Mouse (Mus musculus): ENCODE measurements at regions not wholly inside any gene's neighbourhood (a gene's known extent, or its start where the extent isn't known, plus 50 kb on each side); places are given as distances from the start of the nearest gene placed in this dataset.

DNA sequence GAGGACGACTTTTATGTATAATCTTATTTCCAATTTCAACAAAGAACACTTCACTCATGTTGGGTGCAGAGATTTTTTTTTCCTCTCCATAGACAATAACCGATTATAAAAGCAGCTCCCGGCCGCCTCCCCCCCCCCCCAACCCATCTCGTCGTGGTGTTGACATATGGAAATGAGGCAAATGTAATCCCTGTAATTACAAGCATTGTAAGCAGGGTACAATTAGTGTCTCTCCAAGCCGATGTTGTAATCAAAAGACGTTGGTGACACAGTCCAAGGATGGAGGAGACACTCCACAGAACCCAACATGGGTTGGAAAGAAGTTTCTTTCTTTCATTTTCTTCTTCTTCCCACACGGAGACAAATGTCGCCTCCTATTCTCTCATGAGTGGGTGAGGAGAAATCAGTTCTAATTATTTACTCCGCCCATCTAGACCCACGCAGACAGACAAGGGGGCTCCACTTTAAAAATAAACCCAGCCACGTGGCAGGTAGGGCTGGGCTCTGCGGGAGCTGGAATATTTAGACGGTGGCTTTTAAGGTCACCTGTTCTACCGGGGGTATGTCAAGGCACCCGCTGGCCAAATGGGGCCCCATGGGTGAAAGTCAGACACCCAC, 110.0 kb downstream of the Gm26897 start:
- H3K4me1 ChIP-seq = peaks cover 9% of the 10 kb centered on the region; the same call in 1 of the 2 replicates
- 53% methylated on average over 17 of the region's 17 CpGs for WGBS
- DNase-seq (ENCODE audit: low spot score) = no peak
- no peak overlapping the region for H3K27ac ChIP-seq
- H3K27me3 ChIP-seq (ENCODE audit: low read depth, poor library complexity, severe bottlenecking) = peaks cover 73% of the 10 kb centered on the region
- H3K4me3 ChIP-seq = no peak overlapping the region
- H3K9me3 ChIP-seq (replicated peaks) = no peaks in the 10 kb centered on the region
- no peaks in the 10 kb centered on the region for H3K36me3 ChIP-seq

DNA sequence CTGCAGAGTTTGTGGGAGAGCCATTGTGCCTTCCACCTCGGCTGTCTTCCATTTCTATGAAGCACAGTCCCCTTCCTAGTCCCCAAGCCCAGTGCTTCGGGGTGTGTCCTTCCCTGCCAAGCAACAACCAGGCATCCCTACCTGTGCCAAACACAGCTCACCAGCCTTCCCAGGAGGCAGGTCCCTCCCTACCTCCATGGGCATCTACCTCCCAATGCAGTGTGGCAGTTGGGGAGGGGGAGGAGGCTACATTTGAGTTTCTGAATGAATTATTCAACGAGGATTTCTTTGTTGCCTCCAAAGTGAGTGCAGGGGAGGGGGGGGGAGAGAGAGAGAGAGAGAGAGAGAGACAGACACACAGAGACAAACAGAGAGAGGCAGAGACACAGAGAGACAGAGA, 110.8 kb downstream of the Gm26897 start:
- H3K4me3 ChIP-seq = no peak overlapping the region
- no peaks in the 10 kb centered on the region for H3K9me3 ChIP-seq (replicated peaks)
- H3K4me1 ChIP-seq = peaks cover 9% of the 10 kb centered on the region; the same call in 1 of the 2 replicates
- no peak overlapping the region for H3K27ac ChIP-seq
- peaks cover 66% of the 10 kb centered on the region for H3K27me3 ChIP-seq (ENCODE audit: low read depth, poor library complexity, severe bottlenecking)
- WGBS = 54% methylated on average over 3 of the region's 3 CpGs
- no peak for DNase-seq (ENCODE audit: low spot score)
- H3K36me3 ChIP-seq = no peaks in the 10 kb centered on the region

DNA sequence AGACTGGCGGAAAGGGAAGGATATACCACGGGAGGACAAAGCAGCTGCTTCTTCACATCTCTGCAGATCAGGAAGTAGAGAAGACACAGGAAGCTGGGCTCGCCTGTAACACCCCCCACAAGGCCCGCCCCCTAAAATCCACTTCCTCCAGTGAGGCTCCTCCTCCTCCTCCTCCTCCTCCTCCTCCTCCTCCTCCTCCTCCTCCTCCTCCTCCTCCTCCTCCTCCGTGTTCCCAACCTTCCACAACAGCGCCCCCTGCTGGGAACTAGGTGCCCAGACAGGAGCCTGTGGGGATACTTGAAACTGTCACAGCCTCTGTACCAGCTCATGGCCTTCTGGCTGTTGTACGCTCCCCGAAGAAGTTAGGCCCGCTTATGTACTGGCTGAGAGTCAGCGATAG, 115.2 kb downstream of the Gm26897 start:
- Histone ChIP-seq H3K27me3 (ENCODE audit: low read depth, poor library complexity, severe bottlenecking) (peaks cover 54% of the 10 kb centered on the region), H3K4me1 (peaks cover 11% of the 10 kb centered on the region; the same call in 1 of the 2 replicates), H3K36me3 (no peaks in the 10 kb centered on the region), H3K9me3 (replicated peaks) (no peaks in the 10 kb centered on the region), H3K4me3 (no peak overlapping the region), H3K27ac (no peak overlapping the region)
- 85% methylated on average over 9 of the region's 10 CpGs for WGBS
- no peak for DNase-seq (ENCODE audit: low spot score)

DNA sequence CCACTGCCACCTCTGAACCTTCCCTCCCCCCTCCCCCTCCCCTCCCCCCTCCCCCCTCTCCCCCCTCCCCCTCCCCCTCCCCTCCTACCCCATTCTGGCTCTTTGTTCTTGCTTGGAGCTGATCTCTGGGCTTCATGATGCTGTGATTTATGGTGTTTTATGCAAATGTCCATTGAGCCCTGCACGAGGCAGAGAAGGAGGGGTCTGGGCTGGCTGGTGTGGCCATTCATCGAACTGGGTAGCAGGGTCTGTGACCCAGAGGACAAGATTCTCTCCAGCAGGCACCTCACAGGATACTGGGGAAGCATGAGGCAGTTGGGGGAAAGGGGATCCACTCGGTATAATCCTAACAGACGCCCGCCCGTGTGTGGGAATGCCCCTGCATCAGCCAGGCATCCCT, 119.0 kb downstream of the Gm26897 start:
- no peak overlapping the region for H3K4me3 ChIP-seq
- no peaks in the 10 kb centered on the region for H3K36me3 ChIP-seq
- no peaks in the 10 kb centered on the region for H3K9me3 ChIP-seq (replicated peaks)
- WGBS = 52% methylated on average over 6 of the region's 6 CpGs
- no peak overlapping the region for H3K27ac ChIP-seq
- H3K4me1 ChIP-seq = peaks cover 21% of the 10 kb centered on the region
- DNase-seq (ENCODE audit: low spot score) = no peak
- peaks cover 31% of the 10 kb centered on the region for H3K27me3 ChIP-seq (ENCODE audit: low read depth, poor library complexity, severe bottlenecking)

DNA sequence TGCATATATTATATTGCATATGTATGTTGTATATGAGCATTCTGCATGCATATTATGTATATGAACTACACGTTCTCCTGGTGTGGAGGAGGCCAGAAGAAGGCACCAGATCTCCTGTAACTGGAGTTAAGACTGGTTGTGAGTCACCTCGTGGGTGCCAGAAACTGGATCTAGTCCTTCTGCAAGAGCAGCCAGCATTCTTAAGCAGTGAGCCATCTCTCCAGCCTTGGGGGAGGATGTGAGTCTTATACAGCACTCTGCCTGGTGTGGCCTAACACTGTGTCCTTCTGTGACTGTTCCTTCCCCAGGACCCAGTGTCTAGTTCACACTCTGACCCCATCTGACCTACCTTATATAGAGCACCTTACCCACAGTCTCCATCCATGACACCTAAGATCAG, 121.6 kb downstream of the Gm26897 start:
- Histone ChIP-seq H3K36me3 (no peaks in the 10 kb centered on the region), H3K4me3 (no peak overlapping the region), H3K27ac (no peak overlapping the region), H3K9me3 (replicated peaks) (no peaks in the 10 kb centered on the region), H3K4me1 (peaks cover 26% of the 10 kb centered on the region), H3K27me3 (ENCODE audit: low read depth, poor library complexity, severe bottlenecking) (peaks cover 37% of the 10 kb centered on the region)
- DNase-seq (ENCODE audit: low spot score) = no peak
- 77% methylated on average over 2 of the region's 2 CpGs for WGBS

DNA sequence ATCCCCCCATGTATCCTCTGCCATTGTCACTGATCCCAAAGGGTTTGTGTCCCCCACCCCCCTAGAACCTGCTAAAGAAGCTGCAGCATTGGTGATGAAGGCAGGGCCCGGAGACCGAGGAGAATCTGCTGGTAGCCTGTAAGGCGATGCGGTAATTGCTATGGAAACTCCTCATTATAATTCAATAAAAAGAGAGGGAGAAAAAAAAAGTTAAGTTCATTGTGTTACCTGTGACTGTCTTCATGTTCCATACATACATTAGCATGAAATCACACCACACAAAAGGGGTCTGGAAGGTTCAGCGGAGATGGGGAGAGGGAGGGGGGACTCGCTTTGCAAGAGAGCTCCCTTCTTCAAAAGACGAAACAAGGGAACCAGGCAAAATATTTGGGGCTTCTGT, 123.5 kb downstream of the Gm26897 start:
- DNase-seq (ENCODE audit: low spot score) = no peak
- no peak overlapping the region for H3K4me3 ChIP-seq
- peaks cover 32% of the 10 kb centered on the region for H3K27me3 ChIP-seq (ENCODE audit: low read depth, poor library complexity, severe bottlenecking)
- no peak overlapping the region for H3K27ac ChIP-seq
- H3K9me3 ChIP-seq (replicated peaks) = no peaks in the 10 kb centered on the region
- WGBS = 85% methylated on average over 7 of the region's 7 CpGs
- peaks cover 26% of the 10 kb centered on the region for H3K4me1 ChIP-seq
- H3K36me3 ChIP-seq = no peaks in the 10 kb centered on the region

DNA sequence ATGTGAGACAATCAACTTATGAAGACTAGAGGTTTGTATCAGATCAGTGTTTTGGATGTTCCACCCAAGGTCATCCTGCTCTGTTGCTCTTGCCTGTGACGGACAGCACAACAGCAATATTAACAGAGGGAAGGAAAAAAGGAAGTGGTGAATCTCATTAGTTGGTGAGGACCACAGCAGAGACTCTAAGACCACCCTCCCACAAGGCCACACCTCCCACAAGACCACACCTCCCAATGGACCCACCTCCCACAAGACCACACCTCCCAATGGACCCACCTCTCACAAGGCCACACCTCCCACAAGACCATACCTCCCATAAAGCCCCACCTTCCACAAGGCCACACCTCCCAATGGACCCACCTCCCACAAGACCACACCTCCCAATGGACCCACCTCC, 126.7 kb downstream of the Gm26897 start:
- WGBS = 100% methylated on average over 1 of the region's 1 CpGs
- H3K4me3 ChIP-seq = no peak overlapping the region
- H3K27ac ChIP-seq = no peak overlapping the region
- no peaks in the 10 kb centered on the region for H3K9me3 ChIP-seq (replicated peaks)
- H3K36me3 ChIP-seq = no peaks in the 10 kb centered on the region
- DNase-seq (ENCODE audit: low spot score) = no peak
- peaks cover 16% of the 10 kb centered on the region for H3K4me1 ChIP-seq
- H3K27me3 ChIP-seq (ENCODE audit: low read depth, poor library complexity, severe bottlenecking) = peaks cover 25% of the 10 kb centered on the region

DNA sequence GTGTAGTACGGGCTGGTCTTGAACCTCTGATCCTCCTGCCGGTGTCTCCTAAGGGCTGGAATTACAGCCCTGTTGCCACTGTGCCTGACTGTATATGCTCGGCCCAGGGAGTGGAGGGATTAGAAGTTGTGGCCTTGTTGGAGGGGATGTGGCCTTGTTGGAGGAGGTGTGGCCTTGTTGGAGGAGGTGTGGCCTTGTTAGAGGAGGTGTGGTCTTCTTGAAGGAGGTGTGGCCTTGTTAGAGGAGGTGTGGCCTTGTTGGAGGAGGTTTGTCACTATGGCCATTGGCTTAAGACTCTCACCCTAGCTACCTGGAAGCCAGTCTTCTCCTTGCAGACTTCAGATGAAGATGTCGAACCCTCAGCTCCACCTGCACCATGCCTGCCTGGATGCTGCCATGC, 128.6 kb downstream of the Gm26897 start:
- Histone ChIP-seq H3K4me3 (no peak overlapping the region), H3K4me1 (peaks cover 9% of the 10 kb centered on the region; the same call in 1 of the 2 replicates), H3K27ac (no peak overlapping the region), H3K9me3 (replicated peaks) (no peaks in the 10 kb centered on the region), H3K36me3 (no peaks in the 10 kb centered on the region), H3K27me3 (ENCODE audit: low read depth, poor library complexity, severe bottlenecking) (peaks cover 38% of the 10 kb centered on the region)
- DNase-seq (ENCODE audit: low spot score) = no peak
- 92% methylated on average over 4 of the region's 4 CpGs for WGBS

DNA sequence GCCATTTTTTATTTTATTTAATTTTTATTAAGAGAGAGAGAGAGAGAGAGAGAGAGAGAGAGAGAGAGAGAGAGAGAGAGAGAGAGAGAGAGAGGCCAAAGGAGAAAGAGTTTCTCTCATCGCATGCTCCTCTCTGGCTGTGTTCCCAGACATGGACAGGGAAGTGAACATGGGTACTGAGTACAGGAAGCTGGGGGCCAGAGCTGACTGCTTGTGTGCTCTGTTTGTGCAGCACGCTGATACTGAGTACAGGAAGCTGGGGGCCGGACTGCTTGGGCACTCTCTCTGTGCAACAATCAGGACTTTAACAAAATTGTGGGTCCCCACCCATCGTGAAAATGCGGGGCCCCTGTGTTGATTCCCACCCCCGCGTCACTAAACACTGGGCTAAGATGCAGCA, 130.2 kb downstream of the Gm26897 start:
- H3K27ac ChIP-seq = no peak overlapping the region
- H3K9me3 ChIP-seq (replicated peaks) = no peaks in the 10 kb centered on the region
- WGBS = 74% methylated on average over 7 of the region's 7 CpGs
- DNase-seq (ENCODE audit: low spot score) = no peak
- H3K4me1 ChIP-seq = peaks cover 5% of the 10 kb centered on the region; the same call in 1 of the 2 replicates
- peaks cover 42% of the 10 kb centered on the region for H3K27me3 ChIP-seq (ENCODE audit: low read depth, poor library complexity, severe bottlenecking)
- no peaks in the 10 kb centered on the region for H3K36me3 ChIP-seq
- H3K4me3 ChIP-seq = no peak overlapping the region

DNA sequence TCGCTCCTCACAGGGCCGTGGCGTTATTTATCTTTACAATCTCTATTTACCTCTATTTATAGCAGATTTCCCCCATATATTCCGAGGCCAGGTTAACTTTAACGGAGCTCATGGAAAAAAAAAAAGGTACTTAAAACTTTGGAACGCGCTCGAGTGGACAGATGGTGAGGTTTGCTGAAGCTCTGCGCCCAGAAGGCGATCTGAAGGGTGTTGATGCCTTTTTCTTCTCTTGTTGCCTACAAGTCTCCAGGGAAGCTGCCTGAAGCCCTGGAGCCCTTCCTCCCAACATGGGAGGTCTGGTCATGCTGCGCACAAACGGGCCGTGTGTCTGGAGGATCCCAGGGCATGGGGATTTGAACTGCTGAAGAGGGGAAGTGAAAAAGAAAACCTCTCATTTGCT, 130.9 kb downstream of the Gm26897 start:
- Histone ChIP-seq H3K27me3 (ENCODE audit: low read depth, poor library complexity, severe bottlenecking) (peaks cover 48% of the 10 kb centered on the region), H3K9me3 (replicated peaks) (no peaks in the 10 kb centered on the region), H3K36me3 (no peaks in the 10 kb centered on the region), H3K4me3 (no peak overlapping the region), H3K4me1 (peaks cover 5% of the 10 kb centered on the region; the same call in 1 of the 2 replicates), H3K27ac (no peak overlapping the region)
- 74% methylated on average over 13 of the region's 13 CpGs for WGBS
- no peak for DNase-seq (ENCODE audit: low spot score)

DNA sequence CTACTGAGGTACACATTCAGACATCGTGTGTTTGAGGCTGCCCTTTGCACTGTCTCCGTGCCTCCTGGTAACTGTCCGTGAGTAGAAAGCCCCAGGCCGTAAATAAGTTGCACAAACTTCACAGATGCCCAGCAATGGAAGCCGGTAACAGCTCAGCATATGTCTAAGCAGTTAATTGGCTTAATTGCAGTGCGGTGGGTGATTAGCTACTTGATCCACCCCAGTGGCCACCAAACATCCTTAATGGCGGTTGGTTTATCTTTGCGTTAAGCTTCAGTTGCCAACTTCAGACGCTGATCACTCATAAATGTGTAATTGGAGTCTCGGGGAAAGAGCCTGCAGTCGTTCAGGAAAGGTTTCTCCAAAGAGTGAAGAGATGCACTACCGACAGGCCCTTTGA, 135.3 kb downstream of the Gm26897 start:
- 51% methylated on average over 12 of the region's 12 CpGs for WGBS
- Histone ChIP-seq H3K36me3 (no peaks in the 10 kb centered on the region), H3K9me3 (replicated peaks) (peaks cover 13% of the 10 kb centered on the region), H3K4me3 (no peak overlapping the region), H3K4me1 (peaks cover 2% of the 10 kb centered on the region; the same call in 1 of the 2 replicates), H3K27me3 (ENCODE audit: low read depth, poor library complexity, severe bottlenecking) (peaks cover 54% of the 10 kb centered on the region), H3K27ac (no peak overlapping the region)
- DNase-seq (ENCODE audit: low spot score) = no peak

DNA sequence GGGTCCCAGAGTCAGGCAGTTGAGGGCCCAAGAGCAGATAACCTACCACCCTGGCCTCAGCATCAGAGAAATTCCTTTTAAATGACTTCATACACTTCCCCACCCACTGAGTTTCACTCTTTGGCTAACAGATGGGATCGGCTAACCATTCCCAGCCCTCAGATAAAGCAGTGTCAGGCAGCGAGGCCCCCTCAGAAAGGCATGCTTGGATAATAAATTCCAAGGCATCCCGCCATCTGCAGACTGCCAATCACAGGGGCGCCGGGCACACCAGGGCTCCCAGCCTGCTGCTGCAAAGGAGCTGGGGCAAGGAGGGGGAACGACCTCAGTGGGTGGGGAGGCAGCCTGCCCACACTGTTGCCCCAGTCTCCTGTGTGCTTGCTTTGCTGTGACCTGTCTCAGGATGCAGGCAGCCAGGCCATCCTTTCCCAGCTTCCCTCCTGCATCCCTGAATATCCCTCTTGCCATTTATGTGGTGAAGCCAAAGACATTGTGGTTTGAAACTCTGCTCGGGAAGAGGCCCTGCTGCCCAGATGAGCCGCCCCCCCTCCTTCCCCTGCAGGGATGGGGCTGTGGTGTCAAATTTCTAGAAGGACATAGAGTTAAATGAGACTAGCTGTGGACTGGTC, 143.6 kb downstream of the Gm26897 start:
- Histone ChIP-seq H3K36me3 (no peaks in the 10 kb centered on the region), H3K4me3 (0 out of 2 replicates have a peak overlapping the region, but pooled peaks have one; percentile 19), H3K27me3 (ENCODE audit: low read depth, poor library complexity, severe bottlenecking) (no peaks in the 10 kb centered on the region), H3K4me1 (peaks cover 21% of the 10 kb centered on the region), H3K9me3 (replicated peaks) (no peaks in the 10 kb centered on the region; the same call in 1 of the 2 replicates), H3K27ac (peak overlapping the region; percentile 56)
- DNase-seq (ENCODE audit: low spot score) = peak; percentile 46
- 0% methylated on average over 8 of the region's 8 CpGs for WGBS

DNA sequence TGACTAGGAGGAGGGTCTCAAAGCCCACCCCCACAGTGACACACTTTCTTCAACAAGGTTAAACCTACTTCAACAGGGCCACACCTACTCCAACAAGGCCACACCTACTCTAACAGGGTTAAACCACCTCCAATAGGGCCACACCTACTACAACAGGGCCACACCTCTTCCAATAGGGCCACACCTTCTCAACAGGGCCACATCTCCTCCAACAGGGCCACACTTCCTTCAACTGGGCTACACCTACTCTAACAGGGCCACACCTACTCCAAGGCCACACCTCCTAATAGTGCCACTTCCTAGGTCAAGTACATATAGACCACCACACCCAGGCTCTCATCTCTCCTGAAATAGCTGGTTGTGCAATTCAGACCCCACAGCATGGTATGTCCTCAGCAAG, 145.3 kb downstream of the Gm26897 start:
- Histone ChIP-seq H3K9me3 (replicated peaks) (no peaks in the 10 kb centered on the region), H3K27me3 (ENCODE audit: low read depth, poor library complexity, severe bottlenecking) (0 out of 2 replicates have a peak, but pooled peaks cover under 1% of the 10 kb centered on the region), H3K36me3 (no peaks in the 10 kb centered on the region), H3K4me3 (no peak overlapping the region), H3K4me1 (peaks cover 24% of the 10 kb centered on the region), H3K27ac (no peak overlapping the region; the same call in 1 of the 2 replicates)
- DNase-seq (ENCODE audit: low spot score) = no peak
